Mouse (Mus musculus) spleen, postnatal 0 days (tissue): ENCODE measurements around the gene Zfp54. TPM values are rescaled to one million over a fixed set of nuclear protein-coding genes. Genes with fewer than 3 reads are reported as not detected.

Source experiments
- polyA plus RNA-seq: library from polyadenylated mRNA; unstranded; fragments of >200 nt; fragmentation: Nextera tagmentation; extraction: Ambion mirVana; gene quantifications from 2 replicates; pipeline ENCODE4 v1.2.1, GENCODE M21; 2015

The Zfp54 gene
- 3.1 TPM in 2 replicates for polyA plus RNA-seq

GRCm38 (mm10) chr17:21422664-21423599 is at the start of gene Zfp54:
Zfp54 (plus strand) TSS chr17:21423227.

DNA sequence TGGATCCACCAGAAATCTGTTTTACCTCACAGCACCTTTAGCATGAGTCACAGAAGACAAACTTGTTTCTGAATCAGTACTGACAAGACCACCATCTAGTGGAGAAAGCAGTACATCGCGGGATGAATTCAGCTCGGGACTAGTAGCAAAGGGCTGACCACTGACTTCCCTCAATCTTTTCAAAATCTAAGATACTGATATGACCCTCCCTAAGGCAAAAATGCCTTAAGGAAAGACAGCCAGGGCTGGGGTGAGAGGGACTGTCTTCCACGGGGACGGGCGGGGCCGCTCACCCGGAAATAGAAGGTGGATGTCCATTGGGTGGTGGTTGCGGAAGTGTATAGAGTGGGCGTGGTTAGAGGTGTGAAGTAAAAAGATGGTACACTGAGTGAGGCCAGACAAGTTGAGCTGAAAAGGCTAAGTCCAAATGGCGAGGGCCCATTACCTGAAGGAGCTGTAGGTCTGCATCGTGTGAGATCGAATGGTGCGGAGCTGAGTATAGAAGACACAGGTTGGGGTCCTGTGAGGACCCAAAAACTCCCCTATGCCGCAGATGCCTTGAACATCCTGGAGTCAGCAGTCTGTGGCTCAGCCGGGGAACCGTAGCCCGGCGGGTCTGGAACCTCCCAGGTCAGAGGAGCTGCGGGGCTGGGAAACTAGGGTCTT is 39.5 kb upstream of the Zfp54 start, which contains the start of gene Zfp677:
TSS of gene Zfp677 (plus strand) at position 358 of the 666 bp plus-strand sequence.

GRCm38 (mm10) chr17:21450138-21450704 is 27.2 kb downstream of the Zfp54 start, which contains the start of gene Zfp51:
Zfp51 (plus strand) TSS chr17:21450374.

Other genes with a start within 250 kb of the Zfp54 start
- not detected in 2 replicates for gene Vmn1r234, start 197.1 kb upstream of the Zfp54 start, polyA plus RNA-seq
- gene Vmn1r235, start 166.8 kb upstream of the Zfp54 start, polyA plus RNA-seq: not detected in 2 replicates
- gene Vmn1r236, start 140.3 kb upstream of the Zfp54 start, polyA plus RNA-seq: not detected in 2 replicates
- not detected in 2 replicates for gene Vmn1r237, start 111.4 kb upstream of the Zfp54 start, polyA plus RNA-seq
- gene Zfp677, start 39.5 kb upstream of the Zfp54 start, polyA plus RNA-seq: 1.3 and 1.7 TPM in 2 replicates
- 6.7 and 7.2 TPM in 2 replicates for gene Zfp51, start 27.1 kb downstream of the Zfp54 start, polyA plus RNA-seq
- gene Zfp53, start 65.8 kb downstream of the Zfp54 start, polyA plus RNA-seq: 4.5 and 4.9 TPM in 2 replicates
- 2.4 and 3.5 TPM in 2 replicates for gene Zfp52, start 112.3 kb downstream of the Zfp54 start, polyA plus RNA-seq
- 6.8 and 7.4 TPM in 2 replicates for gene Zfp948, start 143.8 kb downstream of the Zfp54 start, polyA plus RNA-seq
- 1.3 and 1.9 TPM in 2 replicates for gene Zfp983, start 227.4 kb downstream of the Zfp54 start, polyA plus RNA-seq